ENCODE assay signal across 8 mouse cellular contexts in the genomic region with DNA sequence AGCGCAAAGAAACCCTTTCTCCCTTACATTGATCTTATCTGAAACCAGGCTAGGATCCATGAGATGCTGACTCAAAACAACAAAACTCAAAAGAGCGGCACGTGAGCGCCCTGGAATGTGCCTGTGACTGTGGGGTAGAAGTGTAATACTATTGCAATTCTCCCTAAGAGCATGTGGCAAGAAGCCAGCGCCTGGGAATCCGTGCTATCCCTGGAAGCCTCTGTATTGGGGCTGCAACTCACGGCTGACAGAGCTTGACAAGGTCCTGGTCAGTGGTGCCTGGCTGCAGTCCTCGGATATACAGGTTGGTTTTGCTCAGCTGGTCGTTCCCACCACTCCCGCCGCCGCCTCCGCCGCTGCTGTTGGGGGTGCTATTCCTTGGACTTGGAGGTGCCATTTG. TPM values are rescaled to one million over a fixed set of nuclear protein-coding genes. Genes with fewer than 3 reads are reported as not detected.
DNase-seq lines count a peak whose midpoint lies in the region; ATAC-seq lines count a peak whose summit lies in the region.

No protein-coding gene starts in this region.

- intact Hi-C loops in heart, postnatal 10 days (cut with DNase I) = no loop called here

- no peak overlapping the region for H3K4me2 ChIP-seq in embryonic facial prominence, embryonic 15.5 days (replicated peaks)
- no peak overlapping the region for H3K4me2 ChIP-seq in midbrain, embryonic 15.5 days

- H3K4me1 ChIP-seq in embryonic facial prominence, embryonic 15.5 days = peaks cover 37% of the 10 kb centered on the region
- H3K4me1 ChIP-seq in midbrain, embryonic 15.5 days = peaks cover 8% of the 10 kb centered on the region

- H3K4me3 ChIP-seq in embryonic facial prominence, embryonic 15.5 days (replicated peaks) = no peak overlapping the region
- no peak overlapping the region for H3K4me3 ChIP-seq in midbrain, embryonic 15.5 days

- peak overlapping the region; percentile 83; the same call in 1 of the 2 replicates for H3K27ac ChIP-seq in embryonic facial prominence, embryonic 15.5 days (replicated peaks)
- no peak overlapping the region for H3K27ac ChIP-seq in midbrain, embryonic 15.5 days

- H3K27me3 ChIP-seq in embryonic facial prominence, embryonic 15.5 days = no peaks in the 10 kb centered on the region
- no peaks in the 10 kb centered on the region for H3K27me3 ChIP-seq in midbrain, embryonic 15.5 days (replicated peaks)

- no peak for ATAC-seq in embryonic facial prominence, embryonic 15.5 days (ENCODE audit: insufficient number of reproducible peaks, low FRiP score, low TSS enrichment, low read depth)
- ATAC-seq in midbrain, embryonic 15.5 days (replicated peaks) = no peak

- H3K9ac ChIP-seq in embryonic facial prominence, embryonic 15.5 days = no peak overlapping the region
- no peak overlapping the region for H3K9ac ChIP-seq in midbrain, embryonic 15.5 days

- peaks cover 4% of the 10 kb centered on the region; the same call in 1 of the 2 replicates for H3K36me3 ChIP-seq in embryonic facial prominence, embryonic 15.5 days
- no peaks in the 10 kb centered on the region for H3K36me3 ChIP-seq in midbrain, embryonic 15.5 days (replicated peaks)

- H3K9me3 ChIP-seq in embryonic facial prominence, embryonic 15.5 days (replicated peaks) = no peaks in the 10 kb centered on the region
- H3K9me3 ChIP-seq in midbrain, embryonic 15.5 days = no peaks in the 10 kb centered on the region

- WGBS in embryonic facial prominence, embryonic 15.5 days = 74% methylated on average over 14 of the region's 14 CpGs
- WGBS in midbrain, embryonic 15.5 days = 81% methylated on average over 14 of the region's 14 CpGs

- DNase-seq in NIH3T3 (ENCODE audit: low read depth) = peak; percentile 98
- DNase-seq in heart, postnatal 10 days = peak; percentile 82 to 87
- DNase-seq in lung, postnatal 10 days = peak; percentile 72
- DNase-seq in natural killer cell, adult 2 months (ENCODE audit: low spot score in 2 of 2) = no peak
- DNase-seq in embryo, embryonic 10.5 days (ENCODE audit: low spot score) = no peak
- no peak for DNase-seq in left cerebral cortex, adult 11 months (ENCODE audit: low spot score)

RNA-seq across cellular contexts. Expression of a gene that starts 29.2 kb away (rescaled TPM):
- polyA plus RNA-seq in embryonic facial prominence, embryonic 15.5 days (2015; fragmentation: Nextera tagmentation; extraction: Ambion mirVana) = 40.1 and 41.6 TPM in 2 replicates
- total RNA-seq in heart, postnatal 10 days (2021) = 10 to 100 TPM; 82.8 to 91.0 TPM
- 8.9 and 9.2 TPM in 2 replicates for polyA plus RNA-seq in midbrain, embryonic 15.5 days (2015; fragmentation: Nextera tagmentation; extraction: Ambion mirVana)

RNA-seq across cellular contexts. Expression of a gene that starts 43.3 kb away (rescaled TPM):
- 2.0 and 2.5 TPM in 2 replicates for polyA plus RNA-seq in embryonic facial prominence, embryonic 15.5 days (2015; fragmentation: Nextera tagmentation; extraction: Ambion mirVana)
- total RNA-seq in heart, postnatal 10 days (2021) = under 1 TPM; 0.64 to 0.67 TPM
- polyA plus RNA-seq in midbrain, embryonic 15.5 days (2015; fragmentation: Nextera tagmentation; extraction: Ambion mirVana) = 1.2 and 1.7 TPM in 2 replicates

RNA-seq across cellular contexts. Expression of a gene that starts 59.6 kb away (rescaled TPM):
- 11.0 and 12.2 TPM in 2 replicates for polyA plus RNA-seq in embryonic facial prominence, embryonic 15.5 days (2015; fragmentation: Nextera tagmentation; extraction: Ambion mirVana)
- 10 to 100 TPM; 26.1 to 27.8 TPM for total RNA-seq in heart, postnatal 10 days (2021)
- 9.2 and 10.9 TPM in 2 replicates for polyA plus RNA-seq in midbrain, embryonic 15.5 days (2015; fragmentation: Nextera tagmentation; extraction: Ambion mirVana)

Comparison
In these comparisons a context has a peak if more than half of its experiments do, and no peak if none do; other contexts are left out.
1. DNase-seq: peak in NIH3T3 (single experiment), heart, postnatal 10 days (2 of 2) and lung, postnatal 10 days (single experiment); none in natural killer cell, adult 2 months (0 of 2), embryo, embryonic 10.5 days (single experiment) and left cerebral cortex, adult 11 months (single experiment).